Mouse (Mus musculus) testis, adult 2 months (tissue): ENCODE measurements around the gene Rhbdd1. TPM values are rescaled to one million over a fixed set of nuclear protein-coding genes. Genes with fewer than 3 reads are reported as not detected.

ENCODE experiments used
- H3K27ac ChIP-seq: fragments of 200-500 bp; 2 replicates; pipeline ENCODE4 v1.5.1; 2012; ENCODE audit warnings: low read depth, low read length; ENCODE audit not compliant: control insufficient read depth, insufficient read depth
- H3K27me3 ChIP-seq: fragments of 200-500 bp; 2 replicates; pipeline ENCODE4 v1.6.1; 2012; ENCODE audit warnings: mild to moderate bottlenecking, low read length, moderate library complexity; ENCODE audit not compliant: control insufficient read depth, insufficient read depth
- H3K36me3 ChIP-seq: fragments of 200-500 bp; 2 replicates; pipeline ENCODE4 v1.6.1; 2012; ENCODE audit warnings: mild to moderate bottlenecking, low read length; ENCODE audit not compliant: control insufficient read depth, insufficient read depth
- H3K4me1 ChIP-seq: fragments of 200-500 bp; 2 replicates; pipeline ENCODE4 v1.6.1; 2012; ENCODE audit warnings: low read length; ENCODE audit not compliant: control insufficient read depth, insufficient read depth
- H3K4me3 ChIP-seq: fragments of 200-500 bp; 2 replicates; pipeline ENCODE4 v1.5.1; 2012; ENCODE audit warnings: low read depth, mild to moderate bottlenecking, low read length, moderate library complexity, mixed read lengths; ENCODE audit not compliant: control insufficient read depth
- CTCF ChIP-seq: fragments of 200-500 bp; IDR thresholded peaks from 2 replicates; pipeline ENCODE4 v1.5.1; 2012; ENCODE audit warnings: low read depth, mild to moderate bottlenecking, inconsistent platforms, low read length, moderate library complexity; ENCODE audit not compliant: control insufficient read depth, insufficient read depth, insufficient replicate concordance
- POLR2A ChIP-seq: fragments of 200-500 bp; IDR thresholded peaks from 2 replicates; pipeline ENCODE4 v1.6.1; 2012; ENCODE audit warnings: low read depth, mild to moderate bottlenecking, inconsistent platforms, low read length, moderate library complexity; ENCODE audit not compliant: control insufficient read depth
- polyA plus RNA-seq: library from polyadenylated mRNA; depleted of rRNA; stranded (reverse); fragments of >200 nt; gene quantifications from 2 replicates; pipeline ENCODE4 v1.2.3, GENCODE M21; 2012

Gene Rhbdd1
- polyA plus RNA-seq, 1 experiment, result 46.4 TPM

GRCm38 (mm10) chr1:82475254-82475653, 159.0 kb downstream of the Rhbdd1 start:
- peaks cover 2% of the 10 kb centered on the region; the same call in 1 of the 2 replicates for H3K4me1 ChIP-seq
- no peak for TF ChIP-seq POLR2A
- no peak for TF ChIP-seq CTCF
- H3K27me3 ChIP-seq, result no peaks in the 10 kb centered on the region
- H3K36me3 ChIP-seq, result no peaks in the 10 kb centered on the region
- H3K4me3 ChIP-seq, result no peak overlapping the region
- no peak overlapping the region for H3K27ac ChIP-seq

- TF ChIP-seq CTCF, result no peak
- TF ChIP-seq POLR2A, result no peak
- H3K4me1 ChIP-seq, result peaks cover 2% of the 10 kb centered on the region; the same call in 1 of the 2 replicates
- no peak overlapping the region for H3K4me3 ChIP-seq
- no peaks in the 10 kb centered on the region for H3K27me3 ChIP-seq
- no peak overlapping the region for H3K27ac ChIP-seq
- H3K36me3 ChIP-seq, result no peaks in the 10 kb centered on the region
These were observed 159.6 kb downstream of the Rhbdd1 start for GRCm38 (mm10) chr1:82475821-82476220.

- Histone ChIP-seq H3K27ac (no peak overlapping the region), H3K4me3 (no peak overlapping the region), H3K36me3 (no peaks in the 10 kb centered on the region), H3K4me1 (peaks cover 2% of the 10 kb centered on the region; the same call in 1 of the 2 replicates), H3K27me3 (no peaks in the 10 kb centered on the region)
- peak; percentile 95; the same call in 1 of the 2 replicates for TF ChIP-seq CTCF
- TF ChIP-seq POLR2A, result no peak
These were observed 160.0 kb downstream of the Rhbdd1 start for GRCm38 (mm10) chr1:82476256-82476655.

- Histone ChIP-seq H3K27me3 (no peaks in the 10 kb centered on the region), H3K4me1 (peaks cover 2% of the 10 kb centered on the region; the same call in 1 of the 2 replicates), H3K27ac (no peak overlapping the region), H3K4me3 (no peak overlapping the region), H3K36me3 (no peaks in the 10 kb centered on the region)
- TF ChIP-seq CTCF, result no peak
- TF ChIP-seq POLR2A, result no peak
These were observed 160.5 kb downstream of the Rhbdd1 start for GRCm38 (mm10) chr1:82476746-82477145.

- no peaks in the 10 kb centered on the region for H3K36me3 ChIP-seq
- H3K4me1 ChIP-seq, result peaks cover 2% of the 10 kb centered on the region; the same call in 1 of the 2 replicates
- no peak overlapping the region for H3K27ac ChIP-seq
- TF ChIP-seq CTCF (no peak), POLR2A (no peak)
- H3K27me3 ChIP-seq, result no peaks in the 10 kb centered on the region
- H3K4me3 ChIP-seq, result no peak overlapping the region
These were observed 163.6 kb downstream of the Rhbdd1 start for GRCm38 (mm10) chr1:82479696-82480487.

- no peaks in the 10 kb centered on the region for H3K36me3 ChIP-seq
- no peaks in the 10 kb centered on the region for H3K4me1 ChIP-seq
- H3K27me3 ChIP-seq, result no peaks in the 10 kb centered on the region
- H3K27ac ChIP-seq, result no peak overlapping the region
- H3K4me3 ChIP-seq, result no peak overlapping the region
- TF ChIP-seq CTCF (no peak), POLR2A (no peak)
These were observed 166.1 kb downstream of the Rhbdd1 start for GRCm38 (mm10) chr1:82482371-82482770.

GRCm38 (mm10) chr1:82486371-82486770, 170.1 kb downstream of the Rhbdd1 start:
- no peaks in the 10 kb centered on the region for H3K4me1 ChIP-seq
- H3K4me3 ChIP-seq, result no peak overlapping the region
- H3K27ac ChIP-seq, result no peak overlapping the region

More at GRCm38 (mm10) chr1:82486371-82486770, 170.1 kb downstream of the Rhbdd1 start:
- H3K27me3 ChIP-seq, result no peaks in the 10 kb centered on the region
- no peaks in the 10 kb centered on the region for H3K36me3 ChIP-seq
- no peak for TF ChIP-seq CTCF
- TF ChIP-seq POLR2A, result no peak
